Mouse (Mus musculus) liver, embryonic 14.5 days (tissue): ENCODE measurements around the gene Carhsp1. TPM values are rescaled to one million over a fixed set of nuclear protein-coding genes. Genes with fewer than 3 reads are reported as not detected.

ENCODE experiments used
- ATAC-seq: fragments of 200-750 bp; cut with Nextera tagmentation; 2 replicates; pipeline ENCODE4 v1.8.0; 2017; ENCODE audit warnings: moderate number of reproducible peaks, mild to moderate bottlenecking, moderate library complexity; ENCODE audit not compliant: insufficient read depth
- DNase-seq, 3 experiments: peaks; one replicate each; pipeline ENCODE4 v3.0.0-alpha.2; 2012 to 2013; ENCODE audit warnings: low read depth in 3 of 3, low spot score in 3 of 3
- H3K27ac ChIP-seq: fragments of 300-500 bp; sonication (generic); 2 replicates; pipeline ENCODE4 v1.5.1; 2014; ENCODE audit warnings: moderate library complexity, mild to moderate bottlenecking, control low read depth, inconsistent platforms
- H3K27me3 ChIP-seq: fragments of 300-500 bp; sonication (generic); 2 replicates; pipeline ENCODE4 v1.6.1; 2014; ENCODE audit warnings: mild to moderate bottlenecking, low read length, moderate library complexity; ENCODE audit not compliant: control insufficient read depth, insufficient read depth
- H3K36me3 ChIP-seq: fragments of 300-500 bp; sonication (generic); replicated peaks from 2 replicates; pipeline ENCODE4 v1.6.1; 2014; ENCODE audit warnings: low read depth; ENCODE audit not compliant: control insufficient read depth, insufficient read depth
- H3K4me1 ChIP-seq, 2 experiments: fragments of 200-500 bp in 1 of 2; fragments of 300-500 bp in 1 of 2; sonication (generic) in 1 of 2; replicated peaks; 2 replicates each; pipeline ENCODE4 v1.6.1; 2012 to 2014; ENCODE audit warnings: antibody characterized with exemption in 1 of 2, inconsistent platforms in 1 of 2, low read length in 1 of 2; ENCODE audit not compliant: control insufficient read depth in 2 of 2, insufficient read depth in 2 of 2
- H3K4me2 ChIP-seq: fragments of 300-500 bp; sonication (generic); 2 replicates; pipeline ENCODE4 v1.6.1; 2014; ENCODE audit warnings: low read depth, mild to moderate bottlenecking, control low read depth, moderate library complexity
- H3K4me3 ChIP-seq, 2 experiments: fragments of 200-500 bp in 1 of 2; fragments of 300-500 bp in 1 of 2; sonication (generic) in 1 of 2; 2 replicates each; pipeline ENCODE4 v1.5.1; 2012 to 2014; ENCODE audit warnings: low read depth in 2 of 2, low read length in 2 of 2, mild to moderate bottlenecking in 2 of 2, control low read depth in 1 of 2, inconsistent platforms in 1 of 2, moderate library complexity in 1 of 2; ENCODE audit not compliant: insufficient read depth in 1 of 2
- H3K9ac ChIP-seq: fragments of 300-500 bp; sonication (generic); replicated peaks from 2 replicates; pipeline ENCODE4 v1.6.1; 2014; ENCODE audit warnings: mild to moderate bottlenecking, control low read depth, moderate library complexity
- H3K9me3 ChIP-seq: fragments of 300-500 bp; sonication (generic); 2 replicates; pipeline ENCODE4 v1.6.1; 2016; ENCODE audit warnings: low read length, mixed read lengths; ENCODE audit not compliant: control insufficient read depth
- CTCF ChIP-seq: IDR thresholded peaks from 2 replicates; pipeline ENCODE4 v1.5.1; 2016; ENCODE audit warnings: antibody characterized with exemption, low read depth, control low read depth
- EP300 ChIP-seq: IDR thresholded peaks from 2 replicates; pipeline ENCODE4 v1.6.1; 2016; ENCODE audit warnings: antibody characterized with exemption, low read depth
- WGBS: fragments of 180-500 bp; shearing (Covaris S2); extraction: QIAGEN DNeasy Blood & Tissue Kit; methylation state at CpG from one replicate; pipeline ENCODE4 v1.1.7; 2014; ENCODE audit not compliant: insufficient replicate concordance; 5-methylcytosine and 5-hydroxymethylcytosine counted together
- polyA plus RNA-seq, 2 experiments: library from polyadenylated mRNA; depleted of rRNA in 1 of 2; stranded (reverse) in 1 of 2; unstranded in 1 of 2; fragments of >200 nt; fragmentation: Nextera tagmentation in 1 of 2; extraction: Ambion mirVana in 1 of 2; gene quantifications; 2 replicates each; pipeline versions ENCODE4 v1.2.1 to v1.2.3; 2012 to 2014

The Carhsp1 gene
- polyA plus RNA-seq, 2 experiments = 31.3 to 38.7 TPM

GRCm38 (mm10) chr16:8676800-8677199, 4.8 kb upstream of the Carhsp1 start:
- peak; percentile 28 for ATAC-seq
- peaks cover 61 to 72% of the 10 kb centered on the region in 2 experiments for H3K4me1 ChIP-seq
- DNase-seq = peak; percentile 62 to 71 (median 63)
- peak overlapping the region; percentile 77 for H3K4me2 ChIP-seq
- peak overlapping the region; percentile 76 for H3K9ac ChIP-seq
- no peaks in the 10 kb centered on the region for H3K27me3 ChIP-seq
- no peak for TF ChIP-seq EP300
- peak; percentile 97 for TF ChIP-seq CTCF
- H3K4me3 ChIP-seq = peak overlapping the region in 1 of 2 experiments; percentile 30; a peak in 1 of 4 replicates
- peak overlapping the region; percentile 98 for H3K27ac ChIP-seq
- H3K36me3 ChIP-seq = no peaks in the 10 kb centered on the region
- 48% methylated on average over 4 of the region's 4 CpGs for WGBS
- H3K9me3 ChIP-seq = no peaks in the 10 kb centered on the region

- TF ChIP-seq EP300 (peak; percentile 91), CTCF (no peak)
- Histone ChIP-seq H3K9me3 (no peaks in the 10 kb centered on the region), H3K4me1 (peaks cover 61 to 72% of the 10 kb centered on the region in 2 experiments), H3K27ac (peak overlapping the region; percentile 98), H3K27me3 (no peaks in the 10 kb centered on the region), H3K36me3 (no peaks in the 10 kb centered on the region), H3K4me2 (peak overlapping the region; percentile 77), H3K9ac (peak overlapping the region; percentile 76), H3K4me3 (peak overlapping the region; percentile 18 to 30)
- WGBS = 19% methylated on average over 2 of the region's 2 CpGs
- peak; percentile 78 to 84 (median 79) for DNase-seq
- peak; percentile 57 for ATAC-seq
Observed at GRCm38 (mm10) chr16:8676228-8676627, 4.3 kb upstream of the Carhsp1 start.

- Histone ChIP-seq H3K4me3 (peak overlapping the region in 1 of 2 experiments; percentile 30; a peak in 3 of 4 replicates), H3K4me1 (peaks cover 63 to 76% of the 10 kb centered on the region in 2 experiments), H3K36me3 (no peaks in the 10 kb centered on the region), H3K27ac (peak overlapping the region; percentile 98), H3K9me3 (no peaks in the 10 kb centered on the region), H3K4me2 (peak overlapping the region; percentile 77), H3K9ac (peak overlapping the region; percentile 76), H3K27me3 (no peaks in the 10 kb centered on the region)
- ATAC-seq (peak; percentile 31; the same call in 1 of the 2 replicates), DNase-seq (peak in 2 of 3 experiments; percentile 46 to 57)
- TF ChIP-seq CTCF (no peak), EP300 (no peak)
- 34% methylated on average over 8 of the region's 8 CpGs for WGBS
Observed at GRCm38 (mm10) chr16:8675559-8675958, 3.6 kb upstream of the Carhsp1 start.

GRCm38 (mm10) chr16:8674165-8674564, 2.2 kb upstream of the Carhsp1 start:
- H3K4me1 ChIP-seq = peaks cover 66 to 79% of the 10 kb centered on the region in 2 experiments
- H3K4me3 ChIP-seq = no peak overlapping the region
- no peaks in the 10 kb centered on the region for H3K9me3 ChIP-seq
- no peak overlapping the region; the same call in 1 of the 2 replicates for H3K9ac ChIP-seq
- peaks cover under 1% of the 10 kb centered on the region; the same call in 1 of the 2 replicates for H3K36me3 ChIP-seq
- H3K27me3 ChIP-seq = no peaks in the 10 kb centered on the region
- TF ChIP-seq CTCF (peak; percentile 94), EP300 (no peak)
- no peak overlapping the region for H3K27ac ChIP-seq
- no peak for ATAC-seq
- peak; percentile 59 to 72 (median 61) for DNase-seq
- H3K4me2 ChIP-seq = peak overlapping the region; percentile 58
- 1% methylated on average over 8 of the region's 8 CpGs for WGBS

GRCm38 (mm10) chr16:8673343-8673742, 1.4 kb upstream of the Carhsp1 start:
- Histone ChIP-seq H3K36me3 (peaks cover 7% of the 10 kb centered on the region), H3K4me1 (peaks cover 57 to 72% of the 10 kb centered on the region in 2 experiments), H3K9ac (peak overlapping the region; percentile 25; the same call in 1 of the 2 replicates), H3K4me2 (peak overlapping the region; percentile 95), H3K9me3 (no peaks in the 10 kb centered on the region), H3K27ac (no peak overlapping the region; the same call in none of the 2 replicates), H3K27me3 (no peaks in the 10 kb centered on the region), H3K4me3 (no peak overlapping the region)
- WGBS = 51% methylated on average over 6 of the region's 6 CpGs
- DNase-seq (no peak), ATAC-seq (no peak)
- TF ChIP-seq CTCF (no peak), EP300 (no peak)
